ENCODE assay signal across 11 mouse cellular contexts in genomic region chr5:110982436-110982835, GRCm38 (mm10).
DNase-seq lines count a peak whose midpoint lies in the region; ATAC-seq and TF ChIP-seq lines count a peak whose summit lies in the region.
"Had no signal": no experiment of that assay in that cellular context is flagged by ENCODE, and none has a peak within 500 bp of the region (broad histone marks: within the 10 kb centered on the region; RNA-seq: fewer than 3 reads in every experiment).

No protein-coding gene starts in this region.

- no peaks in the 10 kb centered on the region for H3K36me3 ChIP-seq in heart, postnatal 0 days (replicated peaks; ENCODE audit: control insufficient read depth, insufficient read depth, low read length)
- 0 out of 2 replicates have a peak, but pooled peaks cover 6% of the 10 kb centered on the region for H3K36me3 ChIP-seq in heart, embryonic 12.5 days
- no peaks in the 10 kb centered on the region for H3K36me3 ChIP-seq in lung, postnatal 0 days (ENCODE audit: insufficient read depth, low read length)
- no peaks in the 10 kb centered on the region for H3K36me3 ChIP-seq in neural tube, embryonic 15.5 days
- H3K36me3 ChIP-seq: heart, embryonic 13.5 days; stomach, embryonic 15.5 days had no signal

- peak; percentile 31; the same call in 1 of the 2 replicates for TF ChIP-seq CTCF in heart, postnatal 0 days (IDR thresholded peaks at IDR 0.05; ENCODE audit: low read depth)
- TF ChIP-seq CTCF in lung, postnatal 0 days (IDR thresholded peaks at IDR 0.05): peak; percentile 42

- H3K27me3 ChIP-seq in heart, postnatal 0 days (ENCODE audit: control insufficient read depth, insufficient read depth, low read length): no peaks in the 10 kb centered on the region; the same call in 1 of the 2 replicates
- peaks cover 5% of the 10 kb centered on the region for H3K27me3 ChIP-seq in heart, embryonic 12.5 days (replicated peaks)
- no peaks in the 10 kb centered on the region for H3K27me3 ChIP-seq in lung, postnatal 0 days (replicated peaks; ENCODE audit: insufficient read depth, low read length)
- H3K27me3 ChIP-seq in neural tube, embryonic 15.5 days (replicated peaks): no peaks in the 10 kb centered on the region
- H3K27me3 ChIP-seq: stomach, embryonic 15.5 days had no signal

- DNase-seq in CD4-positive, CD25-positive, alpha-beta regulatory T cell, adult 2 months (ENCODE audit: low read depth, low spot score): peak; percentile 29
- DNase-seq in heart, postnatal 0 days (ENCODE audit: low spot score): no peak
- no peak for DNase-seq in lung, postnatal 0 days (ENCODE audit: low spot score)
- no peak for DNase-seq in lung, postnatal 14 days

- peaks cover 6% of the 10 kb centered on the region; the same call in 1 of the 2 replicates for H3K4me1 ChIP-seq in heart, postnatal 0 days (ENCODE audit: control insufficient read depth, insufficient read depth)
- H3K4me1 ChIP-seq in heart, embryonic 12.5 days (replicated peaks): peaks cover 21% of the 10 kb centered on the region
- no peaks in the 10 kb centered on the region; the same call in 1 of the 2 replicates for H3K4me1 ChIP-seq in lung, postnatal 0 days (ENCODE audit: insufficient read depth, low read depth, low read length)
- H3K4me1 ChIP-seq in neural tube, embryonic 15.5 days: peaks cover 51% of the 10 kb centered on the region
- H3K4me1 ChIP-seq: stomach, embryonic 15.5 days had no signal

- H3K9ac ChIP-seq in heart, postnatal 0 days (replicated peaks; ENCODE audit: low read depth, low read length): no peak overlapping the region
- H3K9ac ChIP-seq in heart, embryonic 12.5 days: no peak overlapping the region
- no peak overlapping the region for H3K9ac ChIP-seq in lung, postnatal 0 days (replicated peaks; ENCODE audit: low read depth)
- peak overlapping the region; percentile 88; the same call in 1 of the 2 replicates for H3K9ac ChIP-seq in neural tube, embryonic 15.5 days (replicated peaks)
- H3K9ac ChIP-seq: heart, embryonic 13.5 days; liver, embryonic 14.5 days; stomach, embryonic 15.5 days had no signal

- no peaks in the 10 kb centered on the region for H3K9me3 ChIP-seq in heart, postnatal 0 days (replicated peaks; ENCODE audit: control insufficient read depth, low read length)
- no peaks in the 10 kb centered on the region for H3K9me3 ChIP-seq in heart, embryonic 12.5 days (replicated peaks)
- H3K9me3 ChIP-seq in lung, postnatal 0 days (ENCODE audit: low read length): no peaks in the 10 kb centered on the region
- no peaks in the 10 kb centered on the region for H3K9me3 ChIP-seq in neural tube, embryonic 15.5 days (replicated peaks)
- H3K9me3 ChIP-seq: heart, embryonic 13.5 days; stomach, embryonic 15.5 days had no signal

- no peak overlapping the region for H3K4me2 ChIP-seq in heart, postnatal 0 days (ENCODE audit: low read depth, low read length)
- H3K4me2 ChIP-seq in heart, embryonic 12.5 days: no peak overlapping the region
- no peak overlapping the region for H3K4me2 ChIP-seq in lung, postnatal 0 days (replicated peaks; ENCODE audit: low read depth, low read length)
- H3K4me2 ChIP-seq in neural tube, embryonic 15.5 days: peak overlapping the region; percentile 82
- H3K4me2 ChIP-seq: heart, embryonic 13.5 days; stomach, embryonic 15.5 days had no signal

- ATAC-seq in CD4-positive, CD25-positive, alpha-beta regulatory T cell, adult 4 months: no peak
- ATAC-seq in heart, postnatal 0 days (ENCODE audit: insufficient read depth, low read depth): no peak
- no peak for ATAC-seq in heart, embryonic 12.5 days (ENCODE audit: insufficient number of reproducible peaks, low FRiP score)
- no peak for ATAC-seq in lung, postnatal 0 days
- no peak for ATAC-seq in neural tube, embryonic 15.5 days (ENCODE audit: low FRiP score)
- no peak for ATAC-seq in megakaryocyte progenitor cell, adult 5-6 weeks (replicated peaks; ENCODE audit: poor library complexity)

- H3K4me3 ChIP-seq in heart, postnatal 0 days (ENCODE audit: low read depth, low read length): no peak overlapping the region
- H3K4me3 ChIP-seq in heart, embryonic 12.5 days: no peak overlapping the region
- no peak overlapping the region for H3K4me3 ChIP-seq in lung, postnatal 0 days (ENCODE audit: low read depth, low read length)
- peak overlapping the region; percentile 69 for H3K4me3 ChIP-seq in neural tube, embryonic 15.5 days (replicated peaks)
- H3K4me3 ChIP-seq: heart, embryonic 13.5 days; stomach, embryonic 15.5 days had no signal

- no peak overlapping the region for H3K27ac ChIP-seq in heart, postnatal 0 days (ENCODE audit: low read depth)
- H3K27ac ChIP-seq in heart, embryonic 12.5 days (ENCODE audit: poor library complexity, severe bottlenecking): no peak overlapping the region
- H3K27ac ChIP-seq in lung, postnatal 0 days (ENCODE audit: low read length): no peak overlapping the region
- peak overlapping the region; percentile 48 for H3K27ac ChIP-seq in neural tube, embryonic 15.5 days (replicated peaks)
- H3K27ac ChIP-seq: heart, embryonic 13.5 days; liver, embryonic 14.5 days; stomach, embryonic 15.5 days had no signal

- TF ChIP-seq EP300 in heart, postnatal 0 days (IDR thresholded peaks at IDR 0.05; ENCODE audit: low read depth): no peak
- TF ChIP-seq EP300 in lung, postnatal 0 days (IDR thresholded peaks at IDR 0.05): no peak

- 53% methylated on average over 3 of the region's 3 CpGs for WGBS in heart, postnatal 0 days
- 58% methylated on average over 3 of the region's 3 CpGs for WGBS in heart, embryonic 12.5 days
- 77% methylated on average over 3 of the region's 3 CpGs for WGBS in lung, postnatal 0 days
- WGBS in neural tube, embryonic 15.5 days: 43% methylated on average over 3 of the region's 3 CpGs
